Mouse (Mus musculus) gastrocnemius, postnatal 14 days (tissue): ENCODE measurements around the gene Scaf1. TPM values are rescaled to one million over a fixed set of nuclear protein-coding genes. Genes with fewer than 3 reads are reported as not detected.
"Not testable (repeated sequence)": the region's sequence is repeated elsewhere in the genome, so short reads cannot be mapped to it uniquely, and the experiment has no call there.

Experiments
- DNase-seq: peaks from one replicate; pipeline ENCODE4 v3.0.0; 2021; ENCODE audit warnings: mixed read lengths
- intact Hi-C: fragments of 180-260 bp; cut with DNase I; formaldehyde crosslinking; loops from one replicate; pipeline ENCODE4 v1.15.1; 2025; ENCODE audit warnings: low total_unique reads
- total RNA-seq, 2 experiments: library from RNA; stranded (reverse); gene quantifications; 2 replicates each; pipeline ENCODE4 v1.2.3; 2021

Scaf1 gene
- total RNA-seq, 2 experiments from 2014 or later: 35.6 to 40.1 TPM

GRCm38 (mm10) chr7:45047491-45047890 lies 31.3 kb upstream of the Scaf1 start:
- DNase-seq: no peak
- intact Hi-C loops: no loop called here

- no peak for DNase-seq
These were observed 30.7 kb upstream of the Scaf1 start for GRCm38 (mm10) chr7:45046853-45047350.

GRCm38 (mm10) chr7:45045741-45046140 lies 29.6 kb upstream of the Scaf1 start:
- intact Hi-C loops: no loop called here
- DNase-seq: no peak

More at GRCm38 (mm10) chr7:45046853-45047350, 30.7 kb upstream of the Scaf1 start:
- intact Hi-C loops: no loop called here

GRCm38 (mm10) chr7:45043307-45043706 lies 27.1 kb upstream of the Scaf1 start:
- DNase-seq: no peak
- intact Hi-C loops: no loop called here

GRCm38 (mm10) chr7:45040851-45041250 lies 24.7 kb upstream of the Scaf1 start:
- peak; percentile 68 for DNase-seq
- intact Hi-C loops: no loop called here

- intact Hi-C loops: no loop called here
- DNase-seq: no peak
These were observed 22.2 kb upstream of the Scaf1 start for GRCm38 (mm10) chr7:45038411-45038810.

- intact Hi-C loops: no loop called here
- peak; percentile 62 for DNase-seq
These were observed 21.7 kb upstream of the Scaf1 start for GRCm38 (mm10) chr7:45037720-45038361.

GRCm38 (mm10) chr7:45036702-45037101 lies 20.5 kb upstream of the Scaf1 start:
- intact Hi-C loops: no loop called here
- no peak for DNase-seq

GRCm38 (mm10) chr7:45035631-45036030 lies 19.5 kb upstream of the Scaf1 start:
- DNase-seq: no peak
- intact Hi-C loops: no loop called here

- intact Hi-C loops: no loop called here
- DNase-seq: no peak
These were observed 17.7 kb upstream of the Scaf1 start for GRCm38 (mm10) chr7:45033722-45034359.

GRCm38 (mm10) chr7:45030857-45031256 lies 14.7 kb upstream of the Scaf1 start:
- intact Hi-C loops: no loop called here
- no peak for DNase-seq

- no peak for DNase-seq
- intact Hi-C loops: no loop called here
These were observed 13.8 kb upstream of the Scaf1 start for GRCm38 (mm10) chr7:45029995-45030394.

- DNase-seq: no peak
- intact Hi-C loops: no loop called here
These were observed 12.2 kb upstream of the Scaf1 start for GRCm38 (mm10) chr7:45028351-45028750.

- intact Hi-C loops: no loop called here
- DNase-seq: no peak
These were observed 11.6 kb upstream of the Scaf1 start for GRCm38 (mm10) chr7:45027761-45028160.

- no peak for DNase-seq
- intact Hi-C loops: no loop called here
These were observed 10.1 kb upstream of the Scaf1 start for GRCm38 (mm10) chr7:45026256-45026655.

GRCm38 (mm10) chr7:45025601-45026220 lies 9.5 kb upstream of the Scaf1 start:
- DNase-seq: peak; percentile 57
- intact Hi-C loops: no loop called here

- DNase-seq: no peak
- intact Hi-C loops: no loop called here
These were observed 8.4 kb upstream of the Scaf1 start for GRCm38 (mm10) chr7:45024281-45025248.

- intact Hi-C loops, DNase-seq: not testable (repeated sequence)
These were observed 7.5 kb upstream of the Scaf1 start for GRCm38 (mm10) chr7:45023711-45024110.

- intact Hi-C loops: no loop called here
- no peak for DNase-seq
These were observed 4.1 kb upstream of the Scaf1 start for GRCm38 (mm10) chr7:45020225-45020624.
